Comparison of ENCODE assay signal across 13 mouse cellular contexts in the genomic region with DNA sequence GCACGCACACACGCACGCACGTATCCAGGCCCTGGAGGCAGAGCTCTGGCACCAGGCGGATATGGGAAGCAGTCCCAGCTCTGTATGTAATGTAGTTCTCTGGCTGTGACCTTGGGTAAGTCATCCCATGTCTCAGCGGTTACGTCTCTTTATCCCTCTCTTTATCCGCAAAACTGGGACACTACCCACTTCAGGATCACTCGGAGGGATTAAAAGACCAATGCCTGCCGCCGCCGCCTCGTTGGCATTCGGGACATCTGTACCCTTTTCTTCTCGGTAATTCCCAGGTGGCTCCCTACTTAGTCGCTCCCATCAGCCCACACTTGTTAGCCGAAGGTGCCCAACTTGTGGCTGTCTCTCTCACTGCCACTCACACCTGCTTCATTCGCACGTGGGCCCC. TPM values are rescaled to one million over a fixed set of nuclear protein-coding genes. Genes with fewer than 3 reads are reported as not detected.
DNase-seq lines count a peak whose midpoint lies in the region; ATAC-seq and TF ChIP-seq lines count a peak whose summit lies in the region.
"Had no signal": no experiment of that assay in that cellular context is flagged by ENCODE, and none has a peak within 500 bp of the region (broad histone marks: within the 10 kb centered on the region; RNA-seq: fewer than 3 reads in every experiment).

No protein-coding gene starts in this region.

- DNase-seq in intestine, embryonic 14.5 days (ENCODE audit: low spot score), result no peak
- no peak for DNase-seq in left cerebral cortex, postnatal 14 days (ENCODE audit: low spot score in 2 of 2)
- no peak for DNase-seq in thymus, postnatal 14 days
- DNase-seq in heart, adult 11 months, result no peak
- DNase-seq: cerebellum, adult 9-11 months had no signal

- H3K36me3 ChIP-seq in intestine, embryonic 14.5 days (ENCODE audit: control insufficient read depth, insufficient read depth, low read length), result peaks cover 43% of the 10 kb centered on the region
- peaks cover 19% of the 10 kb centered on the region for H3K36me3 ChIP-seq in intestine, postnatal 0 days (ENCODE audit: control insufficient read depth, insufficient read depth)
- H3K36me3 ChIP-seq in ES-Bruce4 (ENCODE audit: control insufficient read depth, insufficient read depth, low read length, poor library complexity, severe bottlenecking), result peaks cover 3% of the 10 kb centered on the region; the same call in 1 of the 2 replicates
- peaks cover 26% of the 10 kb centered on the region for H3K36me3 ChIP-seq in embryonic facial prominence, embryonic 12.5 days
- peaks cover 10% of the 10 kb centered on the region for H3K36me3 ChIP-seq in midbrain, embryonic 13.5 days

- no peak for TF ChIP-seq CTCF in intestine, postnatal 0 days (IDR thresholded peaks at IDR 0.05; ENCODE audit: low read depth)
- no peak for TF ChIP-seq CTCF in ES-Bruce4 (IDR thresholded peaks at IDR 0.05; ENCODE audit: low read depth, low read length)

- peak overlapping the region; percentile 75; the same call in 1 of the 2 replicates for H3K27ac ChIP-seq in intestine, embryonic 14.5 days (ENCODE audit: low read depth)
- no peak overlapping the region for H3K27ac ChIP-seq in intestine, postnatal 0 days (ENCODE audit: low read depth, low read length)
- peak overlapping the region; percentile 80 for H3K27ac ChIP-seq in ES-Bruce4 (ENCODE audit: insufficient read depth, low read length)
- H3K27ac ChIP-seq in embryonic facial prominence, embryonic 12.5 days, result peak overlapping the region; percentile 82
- H3K27ac ChIP-seq in midbrain, embryonic 13.5 days, result peak overlapping the region; percentile 48; the same call in 1 of the 2 replicates
- H3K27ac ChIP-seq: kidney, embryonic 15.5 days; layer of hippocampus, adult 2 months had no signal

- H3K4me1 ChIP-seq in intestine, embryonic 14.5 days (replicated peaks; ENCODE audit: control insufficient read depth, insufficient read depth, low read length), result peaks cover 29% of the 10 kb centered on the region
- peaks cover 14% of the 10 kb centered on the region; the same call in 1 of the 2 replicates for H3K4me1 ChIP-seq in intestine, postnatal 0 days (replicated peaks; ENCODE audit: control insufficient read depth, insufficient read depth, low read length)
- H3K4me1 ChIP-seq in ES-Bruce4 (ENCODE audit: control insufficient read depth, insufficient read depth, low read length), result peaks cover 23% of the 10 kb centered on the region
- H3K4me1 ChIP-seq in embryonic facial prominence, embryonic 12.5 days, result peaks cover 47% of the 10 kb centered on the region
- peaks cover 48% of the 10 kb centered on the region for H3K4me1 ChIP-seq in midbrain, embryonic 13.5 days (replicated peaks)

- TF ChIP-seq EP300 in ES-Bruce4 (IDR thresholded peaks at IDR 0.05; ENCODE audit: insufficient read depth, low read depth, low read length), result no peak

- intact Hi-C loops in left cerebral cortex, postnatal 14 days (cut with DNase I), result no loop called here

- no peaks in the 10 kb centered on the region for H3K9me3 ChIP-seq in intestine, embryonic 14.5 days (ENCODE audit: control insufficient read depth, low read length)
- no peaks in the 10 kb centered on the region for H3K9me3 ChIP-seq in intestine, postnatal 0 days (ENCODE audit: control insufficient read depth)
- no peaks in the 10 kb centered on the region for H3K9me3 ChIP-seq in ES-Bruce4 (replicated peaks; ENCODE audit: control insufficient read depth, insufficient read depth, low read length, poor library complexity, severe bottlenecking)
- no peaks in the 10 kb centered on the region for H3K9me3 ChIP-seq in embryonic facial prominence, embryonic 12.5 days
- H3K9me3 ChIP-seq in midbrain, embryonic 13.5 days, result no peaks in the 10 kb centered on the region
- H3K9me3 ChIP-seq: kidney, embryonic 15.5 days had no signal

- H3K9ac ChIP-seq in intestine, embryonic 14.5 days (ENCODE audit: low read length), result no peak overlapping the region
- H3K9ac ChIP-seq in intestine, postnatal 0 days (ENCODE audit: low read depth, low read length), result no peak overlapping the region
- H3K9ac ChIP-seq in ES-Bruce4 (ENCODE audit: low read depth, poor library complexity, severe bottlenecking), result no peak overlapping the region
- H3K9ac ChIP-seq in embryonic facial prominence, embryonic 12.5 days, result 0 out of 2 replicates have a peak overlapping the region, but pooled peaks have one; percentile 19
- H3K9ac ChIP-seq in midbrain, embryonic 13.5 days (replicated peaks), result no peak overlapping the region
- H3K9ac ChIP-seq: kidney, embryonic 15.5 days had no signal

- WGBS in intestine, embryonic 14.5 days, result 61% methylated on average over 19 of the region's 19 CpGs
- WGBS in intestine, postnatal 0 days, result 65% methylated on average over 19 of the region's 19 CpGs
- WGBS in embryonic facial prominence, embryonic 12.5 days, result 49% methylated on average over 19 of the region's 19 CpGs
- WGBS in midbrain, embryonic 13.5 days, result 18% methylated on average over 19 of the region's 19 CpGs

- H3K4me2 ChIP-seq in intestine, embryonic 14.5 days (ENCODE audit: low read length), result no peak overlapping the region
- no peak overlapping the region for H3K4me2 ChIP-seq in intestine, postnatal 0 days (replicated peaks; ENCODE audit: low read depth)
- H3K4me2 ChIP-seq in embryonic facial prominence, embryonic 12.5 days (replicated peaks), result no peak overlapping the region
- no peak overlapping the region for H3K4me2 ChIP-seq in midbrain, embryonic 13.5 days (replicated peaks)
- H3K4me2 ChIP-seq: kidney, embryonic 15.5 days had no signal

- no peak for TF ChIP-seq POLR2A in ES-Bruce4 (IDR thresholded peaks at IDR 0.05; ENCODE audit: insufficient read depth, low read length)

- ATAC-seq in intestine, embryonic 14.5 days (replicated peaks; ENCODE audit: low FRiP score, low TSS enrichment, low read depth), result no peak
- no peak for ATAC-seq in intestine, postnatal 0 days
- ATAC-seq in embryonic facial prominence, embryonic 12.5 days (ENCODE audit: insufficient number of reproducible peaks, insufficient read depth, low FRiP score, low TSS enrichment), result no peak
- ATAC-seq in midbrain, embryonic 13.5 days, result peak; percentile 21; the same call in 1 of the 2 replicates
- ATAC-seq: CD4-positive, CD25-positive, alpha-beta regulatory T cell, adult 4 months; Patski had no signal

- H3K4me3 ChIP-seq in intestine, embryonic 14.5 days (ENCODE audit: low read depth, low read length), result no peak overlapping the region
- no peak overlapping the region for H3K4me3 ChIP-seq in intestine, postnatal 0 days (ENCODE audit: low read depth, low read length)
- no peak overlapping the region for H3K4me3 ChIP-seq in ES-Bruce4 (ENCODE audit: low read depth, low read length)
- no peak overlapping the region for H3K4me3 ChIP-seq in embryonic facial prominence, embryonic 12.5 days
- no peak overlapping the region for H3K4me3 ChIP-seq in midbrain, embryonic 13.5 days (replicated peaks)
- H3K4me3 ChIP-seq: kidney, embryonic 15.5 days; layer of hippocampus, adult 2 months had no signal

- no peaks in the 10 kb centered on the region for H3K27me3 ChIP-seq in intestine, embryonic 14.5 days (replicated peaks; ENCODE audit: control insufficient read depth, insufficient read depth, low read length)
- H3K27me3 ChIP-seq in intestine, postnatal 0 days (replicated peaks; ENCODE audit: control insufficient read depth, insufficient read depth, low read length), result no peaks in the 10 kb centered on the region
- no peaks in the 10 kb centered on the region for H3K27me3 ChIP-seq in ES-Bruce4 (ENCODE audit: control insufficient read depth, insufficient read depth, low read length, poor library complexity, severe bottlenecking)
- H3K27me3 ChIP-seq in embryonic facial prominence, embryonic 12.5 days, result no peaks in the 10 kb centered on the region
- H3K27me3 ChIP-seq in midbrain, embryonic 13.5 days, result no peaks in the 10 kb centered on the region
- H3K27me3 ChIP-seq: kidney, embryonic 15.5 days; Patski had no signal

RNA-seq across cellular contexts. Expression of a gene that starts 35.2 kb away (rescaled TPM):
- 30.3 and 32.4 TPM in 2 replicates for polyA plus RNA-seq in intestine, embryonic 14.5 days (2014; fragmentation: Nextera tagmentation; extraction: Ambion mirVana)
- 12.9 and 13.3 TPM in 2 replicates for polyA plus RNA-seq in intestine, postnatal 0 days (2015; fragmentation: Nextera tagmentation; extraction: Ambion mirVana)
- 44.2 and 52.3 TPM in 2 replicates for polyA plus RNA-seq in ES-Bruce4 (2011; ENCODE audit: insufficient read depth, insufficient read length, low read depth, missing spikeins)
- 51.0 and 52.4 TPM in 2 replicates for polyA plus RNA-seq in embryonic facial prominence, embryonic 12.5 days (2016; fragmentation: Nextera tagmentation; extraction: Ambion mirVana)
- 16.0 and 25.2 TPM in 2 replicates for polyA plus RNA-seq in midbrain, embryonic 13.5 days (2015; fragmentation: Nextera tagmentation; extraction: Ambion mirVana)
- 10 to 100 TPM; 43.1 to 55.1 TPM for total RNA-seq in left cerebral cortex, postnatal 14 days (2021)

RNA-seq across cellular contexts. Expression of a gene that starts 54.8 kb away (rescaled TPM):
- polyA plus RNA-seq in intestine, embryonic 14.5 days (2014; fragmentation: Nextera tagmentation; extraction: Ambion mirVana), result 31.7 and 34.1 TPM in 2 replicates
- polyA plus RNA-seq in intestine, postnatal 0 days (2015; fragmentation: Nextera tagmentation; extraction: Ambion mirVana), result 1.7 and 2.1 TPM in 2 replicates
- 22.3 and 27.9 TPM in 2 replicates for polyA plus RNA-seq in ES-Bruce4 (2011; ENCODE audit: insufficient read depth, insufficient read length, low read depth, missing spikeins)
- 35.6 and 49.2 TPM in 2 replicates for polyA plus RNA-seq in embryonic facial prominence, embryonic 12.5 days (2016; fragmentation: Nextera tagmentation; extraction: Ambion mirVana)
- 2.8 and 4.4 TPM in 2 replicates for polyA plus RNA-seq in midbrain, embryonic 13.5 days (2015; fragmentation: Nextera tagmentation; extraction: Ambion mirVana)
- 1 to 10 TPM in 1 of 2 experiments, under 1 TPM in 1; 0.77 to 1.6 TPM for total RNA-seq in left cerebral cortex, postnatal 14 days (2021)
- polyA plus RNA-seq: CD4-positive, CD25-positive, alpha-beta regulatory T cell, adult 4 months; Patski had no signal
